ENCODE assay signal across 8 mouse cellular contexts in genomic region chr7:25281734-25282601, GRCm38 (mm10). TPM values are rescaled to one million over a fixed set of nuclear protein-coding genes. Genes with fewer than 3 reads are reported as not detected.
DNase-seq lines count a peak whose midpoint lies in the region; ATAC-seq lines count a peak whose summit lies in the region.

No protein-coding gene starts in this region.

- no peaks in the 10 kb centered on the region for H3K27me3 ChIP-seq in intestine, embryonic 14.5 days (replicated peaks; ENCODE audit: control insufficient read depth, insufficient read depth, low read length)

- intact Hi-C loops in gastrocnemius, postnatal 14 days (cut with DNase I; ENCODE audit: low total_unique reads), result no loop called here
- intact Hi-C loops in left cerebral cortex, postnatal 14 days (cut with DNase I), result loop anchor here (5.0 kb wide), 1 partner anchor 35 kb away; the partner anchor contains the start of gene Megf8

- no peaks in the 10 kb centered on the region for H3K9me3 ChIP-seq in intestine, embryonic 14.5 days (ENCODE audit: control insufficient read depth, low read length)

- peaks cover 27% of the 10 kb centered on the region for H3K36me3 ChIP-seq in intestine, embryonic 14.5 days (ENCODE audit: control insufficient read depth, insufficient read depth, low read length)

- peak overlapping the region; percentile 60 for H3K4me2 ChIP-seq in intestine, embryonic 14.5 days (ENCODE audit: low read length)

- peak overlapping the region; percentile 73 for H3K9ac ChIP-seq in intestine, embryonic 14.5 days (ENCODE audit: low read length)

- peak; percentile 96 to 97 for DNase-seq in adrenal gland, adult 18-20 months (ENCODE audit: low spot score in 2 of 2)
- peak; percentile 99 for DNase-seq in embryo, embryonic 10.5 days (ENCODE audit: low spot score)
- DNase-seq in gastrocnemius, postnatal 14 days, result peak; percentile 99
- peak; percentile 95 for DNase-seq in intestine, embryonic 14.5 days (ENCODE audit: low spot score)
- DNase-seq in left cerebral cortex, postnatal 14 days (ENCODE audit: low spot score in 2 of 2), result peak; percentile 97 to 98
- peak; percentile 98 for DNase-seq in right cerebral cortex, postnatal 14 days
- peak; percentile 94 for DNase-seq in urinary bladder, postnatal 25 days (ENCODE audit: low spot score)

- WGBS in intestine, embryonic 14.5 days, result 1% methylated on average over 59 of the region's 108 CpGs

- peak overlapping the region; percentile 50 for H3K4me3 ChIP-seq in intestine, embryonic 14.5 days (ENCODE audit: low read depth, low read length)

- peak; percentile 69 for ATAC-seq in intestine, embryonic 14.5 days (replicated peaks; ENCODE audit: low FRiP score, low TSS enrichment, low read depth)
- ATAC-seq in megakaryocyte-erythroid progenitor cell, adult 5-6 weeks (replicated peaks; ENCODE audit: low FRiP score, low TSS enrichment, poor library complexity, severe bottlenecking), result peak; percentile 58

- H3K4me1 ChIP-seq in intestine, embryonic 14.5 days (replicated peaks; ENCODE audit: control insufficient read depth, insufficient read depth, low read length), result peaks cover 45% of the 10 kb centered on the region

- peak overlapping the region; percentile 95 for H3K27ac ChIP-seq in intestine, embryonic 14.5 days (ENCODE audit: low read depth)

RNA-seq across cellular contexts. Expression of gene Cic, which starts 14.5 kb away (rescaled TPM):
- 100 to 1,000 TPM in 1 of 2 experiments, 10 to 100 TPM in 1; 96.8 to 123 TPM for total RNA-seq in adrenal gland, adult 18-20 months (2021)
- 10 to 100 TPM; 38.2 to 44.1 TPM for total RNA-seq in gastrocnemius, postnatal 14 days (2021)
- polyA plus RNA-seq in intestine, embryonic 14.5 days (2014; fragmentation: Nextera tagmentation; extraction: Ambion mirVana), result 38.0 and 38.5 TPM in 2 replicates
- total RNA-seq in left cerebral cortex, postnatal 14 days (2021), result 100 to 1,000 TPM; 246 to 255 TPM
- total RNA-seq in megakaryocyte-erythroid progenitor cell, adult 5-6 weeks (2014; fragmentation: Nextera tagmentation), result 125 and 134 TPM in 2 replicates
- total RNA-seq in megakaryocyte-erythroid progenitor cell, adult 5-6 weeks (2017), result 20.5 and 40.0 TPM in 2 replicates

RNA-seq across cellular contexts. Expression of gene Pafah1b3, which starts 15.8 kb away (rescaled TPM):
- total RNA-seq in adrenal gland, adult 18-20 months (2021), result 10 to 100 TPM; 23.3 to 30.4 TPM
- total RNA-seq in gastrocnemius, postnatal 14 days (2021), result 1 to 10 TPM; 3.0 to 4.5 TPM
- polyA plus RNA-seq in intestine, embryonic 14.5 days (2014; fragmentation: Nextera tagmentation; extraction: Ambion mirVana), result 198 and 203 TPM in 2 replicates
- 10 to 100 TPM; 25.2 to 32.2 TPM for total RNA-seq in left cerebral cortex, postnatal 14 days (2021)
- 22.0 and 23.2 TPM in 2 replicates for total RNA-seq in megakaryocyte-erythroid progenitor cell, adult 5-6 weeks (2014; fragmentation: Nextera tagmentation)
- total RNA-seq in megakaryocyte-erythroid progenitor cell, adult 5-6 weeks (2017), result 12.8 and 26.3 TPM in 2 replicates

RNA-seq across cellular contexts. Expression of gene Prr19, which starts 19.2 kb away (rescaled TPM):
- total RNA-seq in adrenal gland, adult 18-20 months (2021), result not detected
- total RNA-seq in gastrocnemius, postnatal 14 days (2021), result not detected
- 0.62 and 0.71 TPM in 2 replicates for polyA plus RNA-seq in intestine, embryonic 14.5 days (2014; fragmentation: Nextera tagmentation; extraction: Ambion mirVana)
- under 1 TPM in 1 of 2 experiments, not detected in 1; 0.29 TPM for total RNA-seq in left cerebral cortex, postnatal 14 days (2021)
- not detected in 2 replicates for total RNA-seq in megakaryocyte-erythroid progenitor cell, adult 5-6 weeks (2014; fragmentation: Nextera tagmentation)
- total RNA-seq in megakaryocyte-erythroid progenitor cell, adult 5-6 weeks (2017), result not detected in 2 replicates

RNA-seq across cellular contexts. Expression of gene Tmem145, which starts 23.9 kb away (rescaled TPM):
- total RNA-seq in adrenal gland, adult 18-20 months (2021), result 1 to 10 TPM; 2.5 to 2.9 TPM
- total RNA-seq in gastrocnemius, postnatal 14 days (2021), result not detected
- 1.5 and 1.6 TPM in 2 replicates for polyA plus RNA-seq in intestine, embryonic 14.5 days (2014; fragmentation: Nextera tagmentation; extraction: Ambion mirVana)
- 10 to 100 TPM; 70.9 to 76.8 TPM for total RNA-seq in left cerebral cortex, postnatal 14 days (2021)
- not detected in 2 replicates for total RNA-seq in megakaryocyte-erythroid progenitor cell, adult 5-6 weeks (2014; fragmentation: Nextera tagmentation)
- not detected in 2 replicates for total RNA-seq in megakaryocyte-erythroid progenitor cell, adult 5-6 weeks (2017)

RNA-seq across cellular contexts. Expression of gene Erf, which starts 31.4 kb away (rescaled TPM):
- total RNA-seq in adrenal gland, adult 18-20 months (2021), result 10 to 100 TPM; 18.3 to 25.8 TPM
- 10 to 100 TPM in 1 of 2 experiments, 1 to 10 TPM in 1; 9.8 to 11.8 TPM for total RNA-seq in gastrocnemius, postnatal 14 days (2021)
- 19.9 and 22.0 TPM in 2 replicates for polyA plus RNA-seq in intestine, embryonic 14.5 days (2014; fragmentation: Nextera tagmentation; extraction: Ambion mirVana)
- total RNA-seq in left cerebral cortex, postnatal 14 days (2021), result 10 to 100 TPM; 68.6 to 70.7 TPM
- 8.7 and 18.9 TPM in 2 replicates for total RNA-seq in megakaryocyte-erythroid progenitor cell, adult 5-6 weeks (2014; fragmentation: Nextera tagmentation)
- total RNA-seq in megakaryocyte-erythroid progenitor cell, adult 5-6 weeks (2017), result 6.2 and 8.6 TPM in 2 replicates

Comparison
In these comparisons a context has a peak if more than half of its experiments do, and no peak if none do; other contexts are left out.
1. Peak in every context shown above with its lines: DNase-seq, ATAC-seq, H3K4me3 ChIP-seq and H3K27ac ChIP-seq.